Mouse (Mus musculus) A20 (cell line): ENCODE data around the gene Sapcd2.
A peak's percentile ranks its signal among the peaks of the same experiment; 100 is the strongest.

Source experiments
- DNase-seq: peaks from one replicate; pipeline ENCODE4 v3.0.0-alpha.2; 2011; ENCODE audit warnings: low read depth, low spot score

Gene Sapcd2

GRCm38 (mm10) chr2:25422587-25423410, 50.7 kb downstream of the Sapcd2 start, which contains the start of gene Fut7:
TSS of gene Fut7 (plus strand) at chr2:25423267.
- no peak for DNase-seq

- no peak for DNase-seq
Measured at GRCm38 (mm10) chr2:25423626-25424025, 51.5 kb downstream of the Sapcd2 start.

- DNase-seq, result no peak
Measured at GRCm38 (mm10) chr2:25425481-25425880, 53.4 kb downstream of the Sapcd2 start.

- peak; percentile 90 for DNase-seq
Measured at GRCm38 (mm10) chr2:25426721-25427191, 54.6 kb downstream of the Sapcd2 start.

- no peak for DNase-seq
Measured at GRCm38 (mm10) chr2:25427256-25427655, 55.1 kb downstream of the Sapcd2 start.
